Mouse (Mus musculus) E14TG2a.4 (cell line): ENCODE data around the gene Psmd14.

Experiments used
- CTCF ChIP-seq: conservative IDR thresholded peaks from 2 replicates; pipeline ENCODE4 v1.5.1; 2014; ENCODE audit warnings: low read length
- NANOG ChIP-seq: IDR thresholded peaks from 2 replicates; pipeline ENCODE4 v1.6.1; 2014; ENCODE audit warnings: borderline replicate concordance, low read length, mixed read lengths

DNA sequence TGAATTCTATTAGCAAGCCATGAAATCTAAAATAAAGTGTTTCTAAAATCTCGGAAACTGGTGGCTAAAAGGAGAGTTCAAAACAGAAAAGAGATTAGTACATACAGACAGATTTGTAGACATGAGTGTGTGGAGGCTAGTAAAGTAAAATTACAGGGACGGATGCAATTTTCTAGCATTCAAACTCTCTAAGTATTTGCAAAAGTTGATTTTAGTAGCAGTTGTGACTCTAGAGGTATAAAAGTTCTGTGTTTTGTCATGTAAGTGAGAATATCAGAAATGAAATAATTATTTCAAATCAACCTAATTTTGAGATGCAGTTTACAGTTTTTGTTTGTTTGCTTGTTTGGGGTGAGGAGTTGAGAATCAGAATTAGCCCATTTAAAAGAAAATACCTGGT, 96.3 kb downstream of the Psmd14 start:
- TF ChIP-seq CTCF: no peak
- no peak for TF ChIP-seq NANOG
